Mouse (Mus musculus): ENCODE data around the gene Tlr6. TPM values are rescaled to one million over a fixed set of nuclear protein-coding genes. Genes with fewer than 3 reads are reported as not detected.
A peak's percentile ranks its signal among the peaks of the same experiment; 100 is the strongest.

Tlr6 gene
- under 1 TPM; 0.16 to 0.34 (median 0.29) TPM for total RNA-seq (2022)

DNA sequence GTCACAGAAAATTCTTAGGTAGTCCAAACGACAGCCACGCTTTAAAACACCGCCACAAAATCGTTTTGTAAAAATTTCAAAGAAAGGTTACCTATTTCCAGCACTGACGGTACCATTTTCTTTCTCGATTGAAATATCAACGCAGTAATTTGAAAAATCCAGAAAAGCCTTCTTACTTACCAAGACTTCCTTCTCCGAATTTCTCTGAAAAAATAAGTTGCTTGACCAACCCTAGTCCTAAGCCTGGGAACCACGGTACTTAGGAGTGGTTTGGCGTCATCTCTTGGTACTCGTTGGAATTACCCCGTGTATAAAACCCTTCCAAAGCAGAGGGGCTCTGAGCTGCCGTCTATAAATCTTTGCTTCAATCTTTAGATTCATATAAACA, at the start of gene Tlr6:
TSS of gene Tlr6 (minus strand) at position 255 of the 388 bp plus-strand sequence.
- DNase-seq (ENCODE audit: low spot score in 2 of 2) = peak in 1 of 2 experiments; percentile 17

DNA sequence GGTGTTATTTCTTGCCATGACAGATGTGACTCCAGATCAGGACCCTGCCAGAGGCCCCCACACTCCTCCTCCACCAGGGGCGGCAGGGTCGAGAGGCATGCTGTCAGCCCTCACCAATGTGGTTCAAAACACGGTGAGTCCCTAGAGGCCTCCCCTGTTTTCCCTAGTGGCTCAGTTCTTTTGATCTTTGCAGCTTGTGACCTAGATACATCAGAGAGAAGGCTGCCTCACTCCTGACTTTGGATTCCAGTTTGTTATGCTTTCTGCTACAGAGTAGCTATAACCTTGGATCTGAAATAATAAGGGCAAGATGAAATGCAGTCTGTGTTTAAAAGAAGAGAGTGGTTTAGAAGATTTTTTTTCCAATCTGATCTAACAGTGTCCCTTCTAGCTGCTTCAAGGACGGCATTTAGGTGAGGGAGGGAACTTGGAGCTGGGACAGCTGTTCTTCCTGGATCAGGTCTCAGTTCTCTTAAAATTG, 46.2 kb upstream of the Tlr6 start:
- no peak for DNase-seq (ENCODE audit: low spot score in 2 of 2)

- DNase-seq (ENCODE audit: low spot score in 2 of 2) = no peak
These were observed 45.4 kb upstream of the Tlr6 start for GRCm38 (mm10) chr5:65005251-65005650.

DNA sequence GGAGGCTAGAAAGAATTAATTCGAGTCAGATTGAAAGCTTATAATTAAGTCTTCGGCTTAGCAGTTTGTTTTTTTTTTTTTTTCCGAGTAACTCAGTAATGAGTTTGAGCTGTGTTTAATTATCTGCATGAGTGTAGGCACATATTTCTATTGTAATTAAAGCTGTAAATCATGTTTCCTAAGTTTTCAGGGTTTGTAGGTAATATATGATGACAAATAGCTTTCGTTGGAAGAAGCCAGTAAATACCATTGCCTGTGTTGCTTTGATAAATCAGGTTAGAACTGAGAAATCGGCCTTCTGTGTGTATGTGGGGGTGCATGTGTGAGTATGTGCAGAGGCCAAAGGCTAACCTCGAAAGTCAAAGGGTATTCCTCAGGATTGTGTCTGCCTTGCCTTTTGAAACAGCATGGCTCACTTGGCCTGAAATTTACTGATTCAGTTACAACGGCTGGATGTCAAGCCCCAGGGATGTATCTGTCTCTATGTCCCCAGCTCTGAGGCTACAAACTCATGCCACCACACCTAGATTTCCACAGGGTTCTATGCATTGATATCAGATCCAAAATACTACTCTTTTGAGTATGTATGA, 44.1 kb upstream of the Tlr6 start:
- DNase-seq (ENCODE audit: low spot score in 2 of 2) = no peak

- no peak for DNase-seq (ENCODE audit: low spot score in 2 of 2)
These were observed 43.3 kb upstream of the Tlr6 start for GRCm38 (mm10) chr5:65002940-65003824.

GRCm38 (mm10) chr5:64995408-64995807, 35.5 kb upstream of the Tlr6 start:
- DNase-seq (ENCODE audit: low spot score in 2 of 2) = no peak

- DNase-seq (ENCODE audit: low spot score in 2 of 2) = no peak
These were observed 32.6 kb upstream of the Tlr6 start for GRCm38 (mm10) chr5:64992540-64992939.

GRCm38 (mm10) chr5:64989940-64990339, 30.0 kb upstream of the Tlr6 start:
- no peak for DNase-seq (ENCODE audit: low spot score in 2 of 2)

- no peak for DNase-seq (ENCODE audit: low spot score in 2 of 2)
These were observed 26.1 kb upstream of the Tlr6 start for GRCm38 (mm10) chr5:64985971-64986370.

- no peak for DNase-seq (ENCODE audit: low spot score in 2 of 2)
These were observed 17.2 kb upstream of the Tlr6 start for GRCm38 (mm10) chr5:64977128-64977527.

DNA sequence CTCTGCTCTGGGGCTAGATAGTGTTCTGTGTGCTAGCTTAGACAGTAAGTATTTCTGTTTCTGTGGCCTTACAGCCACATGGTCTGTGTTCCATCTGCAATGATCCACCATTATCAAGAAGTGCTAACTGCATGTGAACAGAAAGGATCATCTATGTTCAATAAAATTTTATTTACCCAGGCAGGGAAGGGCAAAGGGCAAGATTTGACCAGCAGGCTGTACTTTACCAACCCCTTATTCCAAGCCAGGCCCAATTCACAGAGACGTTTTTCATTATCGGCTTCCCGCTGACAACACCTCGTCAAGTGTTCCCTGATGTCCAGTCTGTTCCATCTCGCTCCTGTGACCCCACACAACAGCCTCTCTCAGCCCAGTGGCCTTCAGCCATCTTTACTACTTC, 15.2 kb upstream of the Tlr6 start:
- no peak for DNase-seq (ENCODE audit: low spot score in 2 of 2)

DNA sequence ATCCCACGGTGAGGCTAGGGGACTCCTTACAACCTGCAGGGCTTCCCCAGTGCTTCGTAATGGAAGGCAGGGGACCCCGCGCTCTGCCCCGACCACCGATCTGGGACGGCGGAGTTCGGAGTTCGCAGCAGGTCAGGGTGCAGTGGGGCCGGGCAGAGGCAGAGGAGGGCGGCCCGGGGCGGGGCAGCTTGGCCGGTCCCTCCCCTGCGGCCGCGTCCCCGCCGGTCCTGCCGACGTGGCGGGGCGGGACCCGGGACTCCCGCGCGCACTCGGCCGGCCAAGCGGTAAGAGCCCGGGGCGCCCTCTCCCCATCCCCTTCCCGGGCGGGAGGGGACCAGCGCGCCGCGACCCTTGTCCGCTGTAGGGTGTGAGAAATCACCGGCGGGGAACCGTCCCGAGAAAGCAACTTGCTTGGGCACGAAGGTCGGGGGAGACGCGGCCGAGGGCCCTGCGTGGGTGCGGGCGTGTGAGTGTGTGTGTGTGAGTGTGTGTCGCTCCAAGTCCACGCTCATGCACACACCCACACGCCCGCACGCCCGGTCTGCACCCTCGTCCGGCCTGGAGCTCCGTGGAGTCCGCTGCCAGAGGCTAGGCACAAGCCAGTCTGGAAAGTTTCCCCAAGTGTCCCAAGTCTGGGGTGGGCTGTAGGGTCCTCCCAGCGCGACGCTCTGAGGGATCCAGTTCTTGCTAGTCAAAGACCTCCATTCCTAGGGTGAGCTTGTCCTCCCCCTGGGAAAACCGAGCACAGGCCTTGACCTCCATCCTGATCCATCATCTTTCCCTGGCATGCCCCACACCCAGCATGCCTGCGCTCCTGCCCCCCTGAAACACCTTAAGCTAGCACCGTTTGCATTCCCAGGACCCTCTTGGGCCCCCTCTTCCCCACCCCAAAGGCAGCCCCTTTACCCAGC, 10.2 kb upstream of the Tlr6 start, which contains the start of gene Fam114a1:
TSS of gene Fam114a1 (plus strand) at position 211 of the 911 bp plus-strand sequence.
- peak; percentile 69 to 75 for DNase-seq (ENCODE audit: low spot score in 2 of 2)

GRCm38 (mm10) chr5:64968961-64969860, 9.3 kb upstream of the Tlr6 start:
- DNase-seq (ENCODE audit: low spot score in 2 of 2) = peak; percentile 11 to 12

GRCm38 (mm10) chr5:64963735-64964134, 3.8 kb upstream of the Tlr6 start:
- DNase-seq (ENCODE audit: low spot score in 2 of 2) = no peak

DNA sequence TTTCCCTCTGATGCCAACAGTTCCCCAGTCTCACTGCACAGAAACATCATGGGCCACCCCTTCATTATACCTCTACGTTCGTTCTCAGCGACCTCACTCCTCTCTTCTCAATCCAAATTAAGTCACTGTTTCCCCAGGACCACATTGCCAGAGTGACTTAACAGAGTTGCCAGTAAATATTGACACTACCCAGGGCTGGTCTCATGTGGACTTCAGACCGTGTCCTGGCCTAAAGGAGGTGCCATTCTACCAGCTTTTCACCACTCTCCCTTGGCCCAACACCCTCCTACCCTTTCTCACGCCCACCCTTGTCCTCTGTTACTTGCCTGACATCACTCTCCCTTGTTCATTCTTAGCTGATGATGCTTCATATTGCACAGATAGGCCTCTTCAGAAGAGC, 3.4 kb upstream of the Tlr6 start:
- no peak for DNase-seq (ENCODE audit: low spot score in 2 of 2)

DNA sequence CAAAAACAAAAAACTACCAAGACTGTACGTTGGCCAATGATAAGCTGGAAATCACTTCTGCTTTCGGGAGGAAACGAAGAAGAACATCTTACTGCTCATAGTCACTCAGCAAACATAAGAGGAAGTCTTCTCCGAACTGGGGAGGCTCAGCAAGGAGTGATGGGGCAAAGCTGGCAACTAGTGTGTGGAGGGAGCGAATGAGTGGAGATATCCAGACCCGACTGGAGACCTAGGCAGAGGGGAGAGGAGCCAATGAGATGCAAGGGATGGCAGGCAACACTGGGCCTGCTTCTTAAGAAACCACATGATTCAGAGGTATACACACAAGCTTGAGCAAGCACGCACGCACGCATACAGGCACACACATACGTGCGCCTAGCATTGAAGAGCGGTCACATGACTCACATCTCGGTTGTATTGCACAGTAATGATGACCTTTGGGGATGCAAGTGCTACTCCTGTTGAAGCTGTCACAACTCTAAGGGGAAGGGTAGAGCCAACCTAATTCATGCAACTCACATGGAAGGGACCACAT, 1.0 kb upstream of the Tlr6 start:
- no peak for DNase-seq (ENCODE audit: low spot score in 2 of 2)

DNA sequence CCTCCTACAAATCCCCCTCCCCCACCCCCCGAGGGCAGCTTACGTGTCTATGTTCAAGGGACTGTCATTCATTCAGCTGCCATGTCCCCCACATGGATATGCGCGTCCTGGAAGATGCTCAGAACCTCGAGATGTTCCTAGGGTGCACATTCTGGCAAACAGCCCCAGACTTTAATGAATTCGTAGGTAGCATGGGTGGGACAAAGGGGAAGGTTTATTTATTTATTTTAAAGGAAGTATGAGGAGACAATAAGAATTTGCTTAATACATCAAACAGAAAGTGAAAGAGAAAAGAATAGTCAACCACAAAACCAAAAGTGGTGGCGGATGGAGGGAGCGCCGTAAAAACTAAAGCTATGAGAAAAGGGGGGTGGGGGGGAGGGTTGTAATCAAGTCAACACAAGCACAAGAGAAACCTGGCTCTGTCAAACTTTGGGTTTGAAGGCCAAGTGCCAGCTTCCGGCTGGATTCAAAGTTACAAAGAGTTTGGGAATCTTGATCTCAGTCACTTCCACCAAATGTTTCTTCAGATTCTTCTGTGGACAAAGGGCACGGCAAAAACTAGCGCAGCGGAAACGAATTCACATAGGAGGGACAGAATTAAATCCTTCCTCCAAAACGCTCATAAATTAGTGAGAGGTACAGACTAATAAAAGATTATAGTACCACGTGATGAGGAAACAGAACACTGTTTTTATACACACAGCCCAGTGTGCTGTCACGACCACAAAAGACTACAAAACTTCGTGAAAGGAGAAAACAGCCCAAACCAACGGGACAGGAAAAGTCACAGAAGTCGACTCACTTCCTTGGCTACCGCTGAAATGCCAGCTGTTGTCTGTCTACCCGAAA, 680 bp downstream of the Tlr6 start:
- no peak for DNase-seq (ENCODE audit: low spot score in 2 of 2)

GRCm38 (mm10) chr5:64954931-64955330, 5.0 kb downstream of the Tlr6 start:
- DNase-seq (ENCODE audit: low spot score in 2 of 2) = no peak

- no peak for DNase-seq (ENCODE audit: low spot score in 2 of 2)
These were observed 8.4 kb downstream of the Tlr6 start for GRCm38 (mm10) chr5:64951486-64951885.
